Mouse (Mus musculus) liver, embryonic 14.5 days (tissue): ENCODE measurements at regions not wholly inside any gene's neighbourhood (a gene's known extent, or its start where the extent isn't known, plus 50 kb on each side); places are given as distances from the start of the nearest gene placed in this dataset.

ENCODE experiments used
- ATAC-seq: fragments of 200-750 bp; cut with Nextera tagmentation; 2 replicates; pipeline ENCODE4 v1.8.0; 2017; ENCODE audit warnings: moderate number of reproducible peaks, mild to moderate bottlenecking, moderate library complexity; ENCODE audit not compliant: insufficient read depth
- DNase-seq, 3 experiments: peaks; one replicate each; pipeline ENCODE4 v3.0.0-alpha.2; 2012 to 2013; ENCODE audit warnings: low read depth in 3 of 3, low spot score in 3 of 3
- H3K27ac ChIP-seq: fragments of 300-500 bp; sonication (generic); 2 replicates; pipeline ENCODE4 v1.5.1; 2014; ENCODE audit warnings: moderate library complexity, mild to moderate bottlenecking, control low read depth, inconsistent platforms
- H3K27me3 ChIP-seq: fragments of 300-500 bp; sonication (generic); 2 replicates; pipeline ENCODE4 v1.6.1; 2014; ENCODE audit warnings: mild to moderate bottlenecking, low read length, moderate library complexity; ENCODE audit not compliant: control insufficient read depth, insufficient read depth
- H3K36me3 ChIP-seq: fragments of 300-500 bp; sonication (generic); replicated peaks from 2 replicates; pipeline ENCODE4 v1.6.1; 2014; ENCODE audit warnings: low read depth; ENCODE audit not compliant: control insufficient read depth, insufficient read depth
- H3K4me1 ChIP-seq, 2 experiments: fragments of 200-500 bp in 1 of 2; fragments of 300-500 bp in 1 of 2; sonication (generic) in 1 of 2; replicated peaks; 2 replicates each; pipeline ENCODE4 v1.6.1; 2012 to 2014; ENCODE audit warnings: antibody characterized with exemption in 1 of 2, inconsistent platforms in 1 of 2, low read length in 1 of 2; ENCODE audit not compliant: control insufficient read depth in 2 of 2, insufficient read depth in 2 of 2
- H3K4me2 ChIP-seq: fragments of 300-500 bp; sonication (generic); 2 replicates; pipeline ENCODE4 v1.6.1; 2014; ENCODE audit warnings: low read depth, mild to moderate bottlenecking, control low read depth, moderate library complexity
- H3K4me3 ChIP-seq, 2 experiments: fragments of 200-500 bp in 1 of 2; fragments of 300-500 bp in 1 of 2; sonication (generic) in 1 of 2; 2 replicates each; pipeline ENCODE4 v1.5.1; 2012 to 2014; ENCODE audit warnings: low read depth in 2 of 2, low read length in 2 of 2, mild to moderate bottlenecking in 2 of 2, control low read depth in 1 of 2, inconsistent platforms in 1 of 2, moderate library complexity in 1 of 2; ENCODE audit not compliant: insufficient read depth in 1 of 2
- H3K9ac ChIP-seq: fragments of 300-500 bp; sonication (generic); replicated peaks from 2 replicates; pipeline ENCODE4 v1.6.1; 2014; ENCODE audit warnings: mild to moderate bottlenecking, control low read depth, moderate library complexity
- H3K9me3 ChIP-seq: fragments of 300-500 bp; sonication (generic); 2 replicates; pipeline ENCODE4 v1.6.1; 2016; ENCODE audit warnings: low read length, mixed read lengths; ENCODE audit not compliant: control insufficient read depth
- CTCF ChIP-seq: IDR thresholded peaks from 2 replicates; pipeline ENCODE4 v1.5.1; 2016; ENCODE audit warnings: antibody characterized with exemption, low read depth, control low read depth
- EP300 ChIP-seq: IDR thresholded peaks from 2 replicates; pipeline ENCODE4 v1.6.1; 2016; ENCODE audit warnings: antibody characterized with exemption, low read depth
- WGBS: fragments of 180-500 bp; shearing (Covaris S2); extraction: QIAGEN DNeasy Blood & Tissue Kit; methylation state at CpG from one replicate; pipeline ENCODE4 v1.1.7; 2014; ENCODE audit not compliant: insufficient replicate concordance; 5-methylcytosine and 5-hydroxymethylcytosine counted together

- Histone ChIP-seq H3K36me3 (no peaks in the 10 kb centered on the region), H3K27me3 (no peaks in the 10 kb centered on the region), H3K9ac (no peak overlapping the region), H3K4me3 (no peak overlapping the region), H3K27ac (no peak overlapping the region), H3K4me1 (no peaks in the 10 kb centered on the region; a peak in 1 of 4 replicates), H3K9me3 (no peaks in the 10 kb centered on the region), H3K4me2 (no peak overlapping the region)
- 48% methylated on average over 8 of the region's 8 CpGs for WGBS
- DNase-seq (no peak), ATAC-seq (no peak)
- no peak for TF ChIP-seq EP300
- TF ChIP-seq CTCF = no peak
Observed at GRCm38 (mm10) chr13:71064590-71065307, 223.1 kb upstream of the Adamts16 start.

- TF ChIP-seq EP300 (no peak), CTCF (no peak)
- Histone ChIP-seq H3K4me3 (no peak overlapping the region), H3K36me3 (no peaks in the 10 kb centered on the region), H3K9me3 (no peaks in the 10 kb centered on the region), H3K4me1 (no peaks in the 10 kb centered on the region), H3K27ac (no peak overlapping the region), H3K27me3 (no peaks in the 10 kb centered on the region), H3K4me2 (no peak overlapping the region), H3K9ac (no peak overlapping the region)
- 81% methylated on average over 21 of the region's 21 CpGs for WGBS
- ATAC-seq = no peak
- no peak for DNase-seq
Observed at GRCm38 (mm10) chr13:71053361-71054264, 212.0 kb upstream of the Adamts16 start.

- TF ChIP-seq EP300 = no peak
- no peak for TF ChIP-seq CTCF
- H3K4me3 ChIP-seq = no peak overlapping the region
- H3K27ac ChIP-seq = no peak overlapping the region
- 37% methylated on average over 13 of the region's 13 CpGs for whole genome bisulfite sequencing
- no peak overlapping the region for H3K4me2 ChIP-seq
- H3K9ac ChIP-seq = no peak overlapping the region
- ATAC-seq (no peak), DNase-seq (no peak)
- no peaks in the 10 kb centered on the region for H3K9me3 ChIP-seq
- no peaks in the 10 kb centered on the region for H3K27me3 ChIP-seq
- no peaks in the 10 kb centered on the region for H3K36me3 ChIP-seq
- H3K4me1 ChIP-seq = no peaks in the 10 kb centered on the region
Observed at GRCm38 (mm10) chr13:71050646-71051045, 209.0 kb upstream of the Adamts16 start.

- ATAC-seq (no peak), DNase-seq (no peak)
- H3K9me3 ChIP-seq = no peaks in the 10 kb centered on the region
- no peaks in the 10 kb centered on the region for H3K27me3 ChIP-seq
- no peak overlapping the region for H3K4me3 ChIP-seq
- WGBS = 75% methylated on average over 8 of the region's 8 CpGs
- H3K36me3 ChIP-seq = no peaks in the 10 kb centered on the region
- no peak for TF ChIP-seq EP300
- TF ChIP-seq CTCF = no peak
- H3K4me2 ChIP-seq = no peak overlapping the region
- H3K27ac ChIP-seq = no peak overlapping the region
- H3K9ac ChIP-seq = no peak overlapping the region
- no peaks in the 10 kb centered on the region for H3K4me1 ChIP-seq
Observed at GRCm38 (mm10) chr13:71036000-71036399, 194.4 kb upstream of the Adamts16 start.
